Mouse (Mus musculus) midbrain, postnatal 0 days (tissue): ENCODE results near the gene Arhgap21. TPM values are rescaled to one million over a fixed set of nuclear protein-coding genes. Genes with fewer than 3 reads are reported as not detected.
A peak's percentile ranks its signal among the peaks of the same experiment; 100 is the strongest.

Experiments used
- ATAC-seq: fragments of 200-750 bp; cut with Nextera tagmentation; 2 replicates; pipeline ENCODE4 v1.8.0; 2017; ENCODE audit warnings: moderate number of reproducible peaks, mild to moderate bottlenecking, moderate TSS enrichment, moderate library complexity; ENCODE audit not compliant: low FRiP score
- DNase-seq: peaks from one replicate; pipeline ENCODE4 v3.0.0-alpha.2; 2015; ENCODE audit warnings: low spot score
- H3K27ac ChIP-seq: fragments of 300-500 bp; sonication (generic); 2 replicates; pipeline ENCODE4 v1.5.1; 2014; ENCODE audit warnings: low read depth, mild to moderate bottlenecking, low read length, mixed read lengths
- H3K27me3 ChIP-seq: fragments of 300-500 bp; sonication (generic); 2 replicates; pipeline ENCODE4 v1.6.1; 2014; ENCODE audit warnings: low read length, control low read depth, mixed read lengths; ENCODE audit not compliant: insufficient read depth
- H3K36me3 ChIP-seq: fragments of 300-500 bp; sonication (generic); 2 replicates; pipeline ENCODE4 v1.6.1; 2014; ENCODE audit warnings: low read length, control low read depth, mixed read lengths; ENCODE audit not compliant: insufficient read depth
- H3K4me1 ChIP-seq: fragments of 300-500 bp; sonication (generic); 2 replicates; pipeline ENCODE4 v1.6.1; 2014; ENCODE audit warnings: mild to moderate bottlenecking, control low read depth, antibody characterized with exemption, low read length, mixed read lengths; ENCODE audit not compliant: insufficient read depth
- H3K4me2 ChIP-seq: fragments of 300-500 bp; sonication (generic); 2 replicates; pipeline ENCODE4 v1.6.1; 2014; ENCODE audit warnings: low read depth, mild to moderate bottlenecking, low read length, mixed read lengths; ENCODE audit not compliant: poor library complexity, severe bottlenecking
- H3K4me3 ChIP-seq: fragments of 300-500 bp; sonication (generic); 2 replicates; pipeline ENCODE4 v1.5.1; 2014; ENCODE audit warnings: low read depth, mild to moderate bottlenecking, low read length, moderate library complexity
- H3K9ac ChIP-seq: fragments of 300-500 bp; sonication (generic); replicated peaks from 2 replicates; pipeline ENCODE4 v1.6.1; 2014; ENCODE audit warnings: mild to moderate bottlenecking, low read length, moderate library complexity, mixed read lengths; ENCODE audit not compliant: poor library complexity, severe bottlenecking
- H3K9me3 ChIP-seq: fragments of 300-500 bp; sonication (generic); 2 replicates; pipeline ENCODE4 v1.6.1; 2016; ENCODE audit warnings: low read length, control low read depth
- CTCF ChIP-seq: IDR thresholded peaks from 2 replicates; pipeline ENCODE4 v1.5.1; 2016; ENCODE audit warnings: antibody characterized with exemption, mild to moderate bottlenecking
- WGBS: fragments of 180-500 bp; shearing (Covaris S2); extraction: QIAGEN DNeasy Blood & Tissue Kit; methylation state at CpG from one replicate; pipeline ENCODE4 v1.1.7; 2014; 5-methylcytosine and 5-hydroxymethylcytosine counted together
- polyA plus RNA-seq: library from polyadenylated mRNA; unstranded; fragments of >200 nt; fragmentation: Nextera tagmentation; extraction: Ambion mirVana; gene quantifications from 2 replicates; pipeline ENCODE4 v1.2.1, GENCODE M21; 2015
- total RNA-seq: library from RNA; depleted of rRNA; stranded (reverse); fragments of >200 nt; gene quantifications from 2 replicates; pipeline ENCODE4 v1.2.3, GENCODE M21; 2014

Arhgap21 gene
- total and polyA plus RNA-seq, 2 experiments from 2014 or later, result 31.6 to 81.8 TPM

DNA sequence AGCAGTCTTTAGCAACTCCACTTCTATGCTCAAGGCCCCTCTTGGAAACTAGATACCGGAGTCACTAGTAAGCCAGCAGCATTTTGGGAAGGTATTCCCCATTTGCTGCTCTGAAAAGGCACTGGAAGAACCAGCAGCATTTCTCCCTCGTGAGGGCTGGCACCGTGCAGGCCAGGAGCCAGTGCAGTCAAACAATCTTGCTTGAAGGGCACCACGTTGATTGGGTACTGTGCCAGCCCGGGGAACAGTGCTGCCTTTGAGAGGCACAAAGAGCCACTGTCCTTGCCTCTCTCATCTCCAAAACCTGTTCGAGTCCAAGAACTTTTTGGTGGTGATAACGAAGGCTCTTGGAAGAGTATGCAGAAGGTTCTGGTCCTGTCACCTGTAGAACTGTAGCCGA is 33.9 kb upstream of the Arhgap21 start:
- H3K4me1 ChIP-seq, result no peaks in the 10 kb centered on the region
- no peaks in the 10 kb centered on the region for H3K9me3 ChIP-seq
- no peak overlapping the region for H3K9ac ChIP-seq
- no peak overlapping the region for H3K4me2 ChIP-seq
- H3K27me3 ChIP-seq, result no peaks in the 10 kb centered on the region
- H3K27ac ChIP-seq, result no peak overlapping the region
- ATAC-seq (peak; percentile 58; the same call in 1 of the 2 replicates), DNase-seq (peak; percentile 72)
- no peak overlapping the region for H3K4me3 ChIP-seq
- no peak for TF ChIP-seq CTCF
- no peaks in the 10 kb centered on the region for H3K36me3 ChIP-seq
- 80% methylated on average over 8 of the region's 8 CpGs for WGBS

DNA sequence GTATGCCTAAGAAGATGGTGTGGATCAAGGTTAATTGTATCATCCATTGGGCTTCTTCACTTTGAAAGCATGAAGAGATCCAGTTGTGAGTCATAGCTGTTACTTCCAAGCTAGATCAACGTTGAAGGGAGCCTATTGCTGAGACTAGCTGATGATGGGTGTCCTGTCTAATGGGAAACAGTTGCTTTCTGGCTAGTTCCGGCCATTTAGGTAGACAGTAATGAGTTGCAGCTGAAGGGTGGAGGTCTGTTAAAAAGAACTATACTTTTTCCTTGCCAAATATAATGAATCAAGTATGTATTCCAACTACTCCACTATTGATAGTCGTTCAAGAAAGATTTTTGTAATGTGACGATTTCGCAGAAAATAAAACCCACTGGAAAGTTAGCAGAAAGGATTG is 32.5 kb upstream of the Arhgap21 start:
- DNase-seq (no peak), ATAC-seq (no peak)
- Histone ChIP-seq H3K4me1 (no peaks in the 10 kb centered on the region), H3K27ac (no peak overlapping the region), H3K36me3 (no peaks in the 10 kb centered on the region), H3K9ac (no peak overlapping the region), H3K9me3 (no peaks in the 10 kb centered on the region), H3K27me3 (no peaks in the 10 kb centered on the region), H3K4me3 (no peak overlapping the region), H3K4me2 (no peak overlapping the region)
- 81% methylated on average over 5 of the region's 5 CpGs for WGBS
- no peak for TF ChIP-seq CTCF

DNA sequence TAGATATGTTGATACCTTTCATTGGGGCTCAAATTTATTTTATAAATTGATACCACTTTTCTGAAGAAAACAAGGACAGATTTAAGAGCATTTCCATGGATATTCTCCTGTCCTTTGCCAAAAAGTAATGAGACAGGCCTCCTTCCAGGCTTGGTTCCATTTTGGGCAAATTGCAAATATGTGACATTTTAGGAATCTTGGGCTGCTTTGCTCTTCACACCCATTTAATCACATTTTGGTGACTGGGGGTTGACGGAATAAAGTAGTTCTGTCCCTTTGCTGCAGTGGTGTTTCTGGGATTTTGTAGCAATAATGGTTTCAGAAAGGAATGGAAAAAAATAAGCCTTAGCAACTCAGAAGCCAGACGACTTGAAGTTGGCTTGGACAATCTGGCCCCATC is 26.9 kb upstream of the Arhgap21 start:
- Histone ChIP-seq H3K9me3 (no peaks in the 10 kb centered on the region), H3K9ac (no peak overlapping the region), H3K27me3 (no peaks in the 10 kb centered on the region), H3K4me2 (no peak overlapping the region), H3K4me3 (no peak overlapping the region), H3K36me3 (no peaks in the 10 kb centered on the region), H3K27ac (no peak overlapping the region), H3K4me1 (no peaks in the 10 kb centered on the region)
- no peak for TF ChIP-seq CTCF
- ATAC-seq, result no peak
- DNase-seq, result no peak
- WGBS, result 92% methylated on average over 2 of the region's 2 CpGs

DNA sequence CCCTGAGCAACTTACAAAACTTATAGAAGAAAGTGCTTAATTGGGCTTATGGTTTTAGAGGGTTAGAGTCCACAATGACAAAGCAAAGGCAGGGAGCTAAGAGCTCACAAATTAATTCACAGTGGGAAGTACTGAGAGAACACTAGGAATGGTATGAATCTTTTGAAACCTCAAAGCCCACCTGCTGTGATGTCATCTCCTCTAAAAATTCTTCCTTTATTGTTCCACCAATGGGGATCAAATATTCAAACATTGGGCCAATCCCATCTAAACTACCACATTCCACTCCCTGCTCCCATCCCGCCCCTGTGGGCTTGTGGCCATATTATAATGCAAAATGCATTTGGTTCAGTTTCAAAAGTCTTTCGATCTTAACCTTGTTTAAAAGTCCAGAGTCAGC is 22.8 kb upstream of the Arhgap21 start:
- 83% methylated on average over 2 of the region's 2 CpGs for WGBS
- Histone ChIP-seq H3K4me1 (no peaks in the 10 kb centered on the region), H3K4me3 (no peak overlapping the region), H3K27me3 (no peaks in the 10 kb centered on the region), H3K9ac (no peak overlapping the region), H3K36me3 (no peaks in the 10 kb centered on the region), H3K9me3 (no peaks in the 10 kb centered on the region), H3K4me2 (no peak overlapping the region), H3K27ac (no peak overlapping the region)
- ATAC-seq (no peak), DNase-seq (no peak)
- TF ChIP-seq CTCF, result no peak

GRCm38 (mm10) chr2:20990907-20991306 is 22.2 kb upstream of the Arhgap21 start:
- ATAC-seq (no peak), DNase-seq (no peak)
- Histone ChIP-seq H3K4me2 (no peak overlapping the region), H3K27me3 (no peaks in the 10 kb centered on the region), H3K36me3 (no peaks in the 10 kb centered on the region), H3K4me1 (no peaks in the 10 kb centered on the region), H3K4me3 (no peak overlapping the region), H3K27ac (no peak overlapping the region), H3K9ac (no peak overlapping the region), H3K9me3 (no peaks in the 10 kb centered on the region)
- WGBS, result 78% methylated on average over 2 of the region's 2 CpGs
- TF ChIP-seq CTCF, result no peak

DNA sequence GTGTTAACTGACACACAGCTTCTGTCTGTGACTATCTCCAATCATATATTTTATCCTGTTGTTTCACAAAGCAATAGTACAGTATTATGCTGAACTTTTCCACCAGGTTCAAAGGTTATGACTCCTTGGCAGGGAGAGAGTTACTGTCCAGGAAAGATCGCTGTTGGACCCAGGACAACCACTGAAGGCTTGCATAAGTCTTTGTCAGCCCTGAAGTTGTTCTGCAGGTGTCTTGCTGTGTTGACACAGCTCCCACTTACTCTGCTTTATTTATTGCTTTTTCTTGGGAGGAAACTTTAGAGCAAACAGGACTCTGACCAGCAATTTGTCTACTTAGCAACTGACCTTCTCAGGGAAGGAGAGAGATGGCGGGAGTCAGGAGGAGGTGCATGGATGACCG is 21.4 kb upstream of the Arhgap21 start:
- no peaks in the 10 kb centered on the region for H3K36me3 ChIP-seq
- H3K27ac ChIP-seq, result no peak overlapping the region
- no peaks in the 10 kb centered on the region for H3K4me1 ChIP-seq
- H3K4me3 ChIP-seq, result no peak overlapping the region
- ATAC-seq (no peak), DNase-seq (no peak)
- no peaks in the 10 kb centered on the region for H3K9me3 ChIP-seq
- no peak for TF ChIP-seq CTCF
- H3K9ac ChIP-seq, result no peak overlapping the region
- 96% methylated on average over 3 of the region's 3 CpGs for WGBS
- no peaks in the 10 kb centered on the region for H3K27me3 ChIP-seq
- H3K4me2 ChIP-seq, result no peak overlapping the region
